In genomic region chr5:24451264-24452029, GRCm38 (mm10) we compare ENCODE assay signal across 8 mouse cellular contexts. TPM values are rescaled to one million over a fixed set of nuclear protein-coding genes. Genes with fewer than 3 reads are reported as not detected.
DNase-seq lines count a peak whose midpoint lies in the region; ATAC-seq lines count a peak whose summit lies in the region.

No protein-coding gene starts in this region.

- H3K9ac ChIP-seq in hindbrain, embryonic 13.5 days = peak overlapping the region; percentile 97

- H3K4me3 ChIP-seq in hindbrain, embryonic 13.5 days = peak overlapping the region; percentile 90
- H3K4me3 ChIP-seq in macrophage (ENCODE audit: inconsistent target) = peak overlapping the region; percentile 14; the same call in 1 of the 2 replicates

- peak overlapping the region; percentile 95 for H3K27ac ChIP-seq in hindbrain, embryonic 13.5 days
- H3K27ac ChIP-seq in macrophage = peak overlapping the region; percentile 77

- peak; percentile 88 for DNase-seq in R1 (ENCODE audit: low read depth, low spot score)
- DNase-seq in cerebellum, postnatal 10 days = peak; percentile 93 to 97
- peak; percentile 62 to 81 for DNase-seq in frontal cortex, postnatal 14 days (ENCODE audit: low spot score in 2 of 2)
- DNase-seq in left cerebral cortex, adult 18-20 months (ENCODE audit: low spot score in 2 of 2) = peak; percentile 77 to 89
- peak; percentile 89 for DNase-seq in right cerebral cortex, adult 18-20 months
- DNase-seq in urinary bladder, postnatal 14 days (ENCODE audit: low spot score) = peak; percentile 85

- H3K4me1 ChIP-seq in hindbrain, embryonic 13.5 days (replicated peaks) = peaks cover 58% of the 10 kb centered on the region

- H3K27me3 ChIP-seq in hindbrain, embryonic 13.5 days = no peaks in the 10 kb centered on the region; the same call in 1 of the 2 replicates

- H3K79me2 ChIP-seq in macrophage (ENCODE audit: inconsistent target) = peaks cover 40% of the 10 kb centered on the region

- H3K9me3 ChIP-seq in hindbrain, embryonic 13.5 days = no peaks in the 10 kb centered on the region

- WGBS in hindbrain, embryonic 13.5 days = 2% methylated on average over 50 of the region's 66 CpGs
- 4% methylated on average over 57 of the region's 66 CpGs for WGBS in macrophage (ENCODE audit: missing documents)

- peak; percentile 62 for ATAC-seq in hindbrain, embryonic 13.5 days (ENCODE audit: low FRiP score)

- no peaks in the 10 kb centered on the region for H3K36me3 ChIP-seq in hindbrain, embryonic 13.5 days
- H3K36me3 ChIP-seq in macrophage (ENCODE audit: inconsistent target) = no peaks in the 10 kb centered on the region

- H3K4me2 ChIP-seq in hindbrain, embryonic 13.5 days = peak overlapping the region; percentile 100

RNA-seq across cellular contexts. Expression of gene Agap3, which starts 0.5 kb away (rescaled TPM):
- 47.8 and 50.3 TPM in 2 replicates for polyA plus RNA-seq in hindbrain, embryonic 13.5 days (2015; fragmentation: Nextera tagmentation; extraction: Ambion mirVana)
- 100 to 1,000 TPM; 517 to 575 TPM for total RNA-seq in left cerebral cortex, adult 18-20 months (2021)
- 100 to 1,000 TPM in 5 of 26 experiments, 10 to 100 TPM in 21; 11.4 to 164 (median 72.2) TPM for total RNA-seq in macrophage (2018; cell fraction: chromatin; rRNA removed)
- total RNA-seq in macrophage (2018; cell fraction: cytosol; rRNA removed) = 10 to 100 TPM; 35.1 to 92.7 (median 58.6) TPM
- 100 to 1,000 TPM in 4 of 26 experiments, 10 to 100 TPM in 22; 32.2 to 124 (median 62.0) TPM for total RNA-seq in macrophage (2018; cell fraction: nucleus; rRNA removed)
- 54.8 to 72.0 TPM (median 61.6 TPM) in 3 replicates for polyA plus RNA-seq in macrophage (2018)

RNA-seq across cellular contexts. Expression of gene Tmub1, which starts 3.8 kb away (rescaled TPM):
- 51.9 and 57.4 TPM in 2 replicates for polyA plus RNA-seq in hindbrain, embryonic 13.5 days (2015; fragmentation: Nextera tagmentation; extraction: Ambion mirVana)
- total RNA-seq in left cerebral cortex, adult 18-20 months (2021) = 10 to 100 TPM; 27.2 to 27.3 TPM
- total RNA-seq in macrophage (2018; cell fraction: chromatin; rRNA removed) = 1 to 10 TPM in 12 of 26 experiments, under 1 TPM in 4, not detected in 10; 0.63 to 4.0 (median 1.4) TPM
- 10 to 100 TPM in 10 of 26 experiments, 1 to 10 TPM in 16; 3.9 to 13.7 (median 9.5) TPM for total RNA-seq in macrophage (2018; cell fraction: cytosol; rRNA removed)
- total RNA-seq in macrophage (2018; cell fraction: nucleus; rRNA removed) = 1 to 10 TPM in 25 of 26 experiments, under 1 TPM in 1; 0.98 to 8.8 (median 3.9) TPM
- 7.8 to 14.5 TPM (median 12.4 TPM) in 3 replicates for polyA plus RNA-seq in macrophage (2018)

RNA-seq across cellular contexts. Expression of gene Fastk, which starts 6.4 kb away (rescaled TPM):
- 88.1 and 96.1 TPM in 2 replicates for polyA plus RNA-seq in hindbrain, embryonic 13.5 days (2015; fragmentation: Nextera tagmentation; extraction: Ambion mirVana)
- total RNA-seq in left cerebral cortex, adult 18-20 months (2021) = 100 to 1,000 TPM; 108 to 131 TPM
- total RNA-seq in macrophage (2018; cell fraction: chromatin; rRNA removed) = 100 to 1,000 TPM in 14 of 26 experiments, 10 to 100 TPM in 12; 50.0 to 163 (median 113) TPM
- total RNA-seq in macrophage (2018; cell fraction: cytosol; rRNA removed) = 10 to 100 TPM; 21.5 to 41.1 (median 31.1) TPM
- 100 to 1,000 TPM in 4 of 26 experiments, 10 to 100 TPM in 22; 38.9 to 116 (median 73.8) TPM for total RNA-seq in macrophage (2018; cell fraction: nucleus; rRNA removed)
- polyA plus RNA-seq in macrophage (2018) = 30.5 to 41.6 TPM (median 31.5 TPM) in 3 replicates

RNA-seq across cellular contexts. Expression of gene Slc4a2, which starts 27.8 kb away (rescaled TPM):
- 22.5 and 28.5 TPM in 2 replicates for polyA plus RNA-seq in hindbrain, embryonic 13.5 days (2015; fragmentation: Nextera tagmentation; extraction: Ambion mirVana)
- total RNA-seq in left cerebral cortex, adult 18-20 months (2021) = 10 to 100 TPM; 28.9 to 31.0 TPM
- total RNA-seq in macrophage (2018; cell fraction: chromatin; rRNA removed) = 100 to 1,000 TPM in 14 of 26 experiments, 10 to 100 TPM in 12; 39.0 to 197 (median 104) TPM
- total RNA-seq in macrophage (2018; cell fraction: cytosol; rRNA removed) = 10 to 100 TPM; 17.3 to 43.5 (median 30.9) TPM
- 100 to 1,000 TPM in 4 of 26 experiments, 10 to 100 TPM in 22; 38.0 to 127 (median 68.2) TPM for total RNA-seq in macrophage (2018; cell fraction: nucleus; rRNA removed)
- polyA plus RNA-seq in macrophage (2018) = 21.8 to 34.7 TPM (median 34.2 TPM) in 3 replicates

RNA-seq across cellular contexts. Expression of gene Cdk5, which starts 28.1 kb away (rescaled TPM):
- 104 and 106 TPM in 2 replicates for polyA plus RNA-seq in hindbrain, embryonic 13.5 days (2015; fragmentation: Nextera tagmentation; extraction: Ambion mirVana)
- 100 to 1,000 TPM; 128 to 129 TPM for total RNA-seq in left cerebral cortex, adult 18-20 months (2021)
- total RNA-seq in macrophage (2018; cell fraction: chromatin; rRNA removed) = 10 to 100 TPM; 20.2 to 77.5 (median 50.6) TPM
- total RNA-seq in macrophage (2018; cell fraction: cytosol; rRNA removed) = 10 to 100 TPM; 12.6 to 17.8 (median 15.1) TPM
- 10 to 100 TPM; 13.4 to 62.9 (median 39.9) TPM for total RNA-seq in macrophage (2018; cell fraction: nucleus; rRNA removed)
- 15.2 to 21.5 TPM (median 20.5 TPM) in 3 replicates for polyA plus RNA-seq in macrophage (2018)

Comparison
In these comparisons a context has a peak if more than half of its experiments do, and no peak if none do; other contexts are left out.
1. Peak in every context shown above with its lines: DNase-seq, ATAC-seq, H3K4me3 ChIP-seq and H3K27ac ChIP-seq.